Mouse (Mus musculus) G1E-ER4 (cell line): Measurements from ENCODE around the gene Larp7. TPM values are rescaled to one million over a fixed set of nuclear protein-coding genes. Genes with fewer than 3 reads are reported as not detected.
A peak's percentile ranks its signal among the peaks of the same experiment; 100 is the strongest.

ENCODE experiments used
- GATA1 ChIP-seq: IDR thresholded peaks from one replicate; pipeline ENCODE4 v1.8.0; 2012; ENCODE audit warnings: low read length, inconsistent platforms
- polyA plus RNA-seq: library from polyadenylated mRNA; stranded (reverse); fragments of >175 nt; gene quantifications from 2 replicates; pipeline ENCODE4 v1.2.3, GENCODE M21; 2012

The Larp7 gene
- polyA plus RNA-seq = 45.7 and 52.2 TPM in 2 replicates

- no peak for TF ChIP-seq GATA1
These were observed at the start of gene Larp7, which contains the start of gene Zgrf1 for GRCm38 (mm10) chr3:127552973-127553719. TSS of gene Larp7 (minus strand) at chr3:127553349. TSS of gene Zgrf1 (plus strand) at chr3:127553489.

- TF ChIP-seq GATA1 = no peak
These were observed 44.0 kb upstream of the Larp7 start for GRCm38 (mm10) chr3:127597136-127597535.

GRCm38 (mm10) chr3:127572557-127572956 is 19.4 kb upstream of the Larp7 start:
- no peak for TF ChIP-seq GATA1

GRCm38 (mm10) chr3:127565129-127565528 is 12.0 kb upstream of the Larp7 start:
- no peak for TF ChIP-seq GATA1

GRCm38 (mm10) chr3:127562974-127563373 is 9.8 kb upstream of the Larp7 start:
- peak; percentile 67 for TF ChIP-seq GATA1

GRCm38 (mm10) chr3:127558201-127558600 is 5.1 kb upstream of the Larp7 start:
- no peak for TF ChIP-seq GATA1

- no peak for TF ChIP-seq GATA1
These were observed 1.6 kb upstream of the Larp7 start for GRCm38 (mm10) chr3:127554723-127555122.

- TF ChIP-seq GATA1 = no peak
These were observed 533 bp upstream of the Larp7 start for GRCm38 (mm10) chr3:127553720-127554043.

GRCm38 (mm10) chr3:127552434-127552972 is 646 bp downstream of the Larp7 start:
- TF ChIP-seq GATA1 = no peak

- TF ChIP-seq GATA1 = no peak
These were observed 5.3 kb downstream of the Larp7 start for GRCm38 (mm10) chr3:127547882-127548281.

GRCm38 (mm10) chr3:127544610-127545121 is 8.5 kb downstream of the Larp7 start:
- TF ChIP-seq GATA1 = no peak

- TF ChIP-seq GATA1 = no peak
These were observed 9.2 kb downstream of the Larp7 start for GRCm38 (mm10) chr3:127543976-127544375.

GRCm38 (mm10) chr3:127539193-127539592 is 14.0 kb downstream of the Larp7 start:
- TF ChIP-seq GATA1 = no peak

- TF ChIP-seq GATA1 = peak; percentile 12
These were observed 22.9 kb downstream of the Larp7 start for GRCm38 (mm10) chr3:127530293-127530692.

- no peak for TF ChIP-seq GATA1
These were observed 23.3 kb downstream of the Larp7 start for GRCm38 (mm10) chr3:127529824-127530223.

GRCm38 (mm10) chr3:127529210-127529609 is 23.9 kb downstream of the Larp7 start:
- TF ChIP-seq GATA1 = no peak

GRCm38 (mm10) chr3:127527465-127528034 is 25.6 kb downstream of the Larp7 start:
- TF ChIP-seq GATA1 = no peak
